Mouse (Mus musculus) yolk sac, embryonic 10.5 days (tissue): ENCODE measurements around the gene Icos.

Experiments
- DNase-seq: peaks from one replicate; pipeline ENCODE4 v3.0.0-alpha.2; 2017; ENCODE audit warnings: low spot score

Icos gene

DNA sequence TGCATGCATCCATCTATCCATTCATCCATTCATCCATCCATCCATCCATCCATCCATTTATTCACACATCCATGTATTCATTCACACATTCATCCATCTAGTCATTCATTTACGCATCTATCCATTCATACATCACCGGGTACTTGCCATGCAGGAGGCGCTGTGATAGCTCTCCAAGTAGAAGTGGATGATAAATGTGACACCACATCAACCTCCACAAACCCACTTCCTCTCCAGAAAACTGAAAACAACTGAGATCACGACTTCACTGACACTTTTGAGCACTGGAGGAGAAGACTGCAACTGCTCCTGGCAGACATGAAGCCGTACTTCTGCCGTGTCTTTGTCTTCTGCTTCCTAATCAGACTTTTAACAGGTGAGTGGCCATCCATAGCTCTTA, at the start of gene Icos:
TSS of gene Icos (plus strand) at position 287 of the 400 bp plus-strand sequence.
- no peak for DNase-seq

DNA sequence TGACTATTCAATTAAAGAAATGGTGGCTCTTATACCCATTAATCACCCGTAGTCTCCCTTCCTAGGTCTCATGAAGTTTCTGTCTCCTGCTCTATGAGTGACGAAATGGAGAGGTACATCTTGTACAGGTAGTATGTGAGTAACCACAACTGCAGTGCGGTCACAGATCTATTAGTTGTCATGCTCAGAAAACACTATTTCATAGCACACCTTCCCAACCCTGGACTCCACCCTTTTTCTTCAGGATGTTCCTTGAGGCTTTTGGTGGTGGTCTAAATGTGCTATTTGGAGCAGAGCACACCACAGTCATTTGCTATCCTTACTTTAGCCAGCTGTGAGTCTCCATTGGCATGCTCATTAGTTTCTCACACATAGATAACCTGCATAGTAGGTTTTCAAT, 48.7 kb upstream of the Icos start:
- no peak for DNase-seq

DNA sequence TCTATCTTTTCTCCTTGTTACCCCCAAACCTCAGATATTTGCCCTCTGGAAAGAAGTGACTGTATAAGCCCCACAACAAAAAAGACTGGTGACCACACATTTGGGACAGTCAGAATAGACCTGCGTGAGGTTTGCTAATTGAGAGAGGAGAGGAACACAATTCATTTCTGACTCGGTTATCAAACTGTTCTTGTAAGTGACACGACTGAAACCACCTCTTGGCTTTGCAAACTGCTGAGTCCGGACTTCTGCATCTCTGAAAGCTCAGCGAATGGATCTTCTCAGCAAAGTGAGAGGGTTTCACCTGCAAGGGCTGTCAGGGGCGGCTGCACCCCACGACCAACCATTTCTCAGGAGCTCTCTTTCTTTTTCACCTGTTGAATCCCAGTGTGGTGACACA, 47.3 kb upstream of the Icos start:
- no peak for DNase-seq

DNA sequence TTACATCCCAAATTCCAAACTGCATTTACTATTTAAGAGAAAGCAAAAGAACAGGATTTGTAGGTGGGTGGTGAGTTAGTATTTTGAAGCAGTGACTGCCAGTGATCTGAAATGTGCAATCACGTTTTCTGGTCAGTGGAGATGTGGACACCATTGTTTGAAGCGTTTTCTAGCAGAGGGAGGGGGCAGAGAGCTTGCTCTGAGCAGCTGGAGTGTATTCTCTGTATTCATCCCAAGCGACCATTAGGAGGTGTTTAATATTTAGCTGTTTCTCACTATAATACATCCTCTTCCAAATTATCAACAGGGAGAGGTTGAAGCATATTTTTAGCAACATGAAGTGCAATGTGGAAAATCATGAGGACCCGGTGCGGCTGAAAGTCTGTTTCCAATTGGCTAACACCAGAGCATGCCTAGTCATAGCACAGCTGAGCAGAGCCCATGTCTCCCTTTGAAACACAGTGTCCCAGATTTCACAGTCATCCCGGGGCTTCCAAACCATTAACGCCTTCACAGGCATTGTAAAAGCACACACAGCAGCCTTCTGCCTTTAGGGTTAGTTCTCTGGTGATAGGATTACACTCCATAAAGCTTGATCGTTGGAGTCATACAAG, 41.7 kb upstream of the Icos start:
- no peak for DNase-seq

DNA sequence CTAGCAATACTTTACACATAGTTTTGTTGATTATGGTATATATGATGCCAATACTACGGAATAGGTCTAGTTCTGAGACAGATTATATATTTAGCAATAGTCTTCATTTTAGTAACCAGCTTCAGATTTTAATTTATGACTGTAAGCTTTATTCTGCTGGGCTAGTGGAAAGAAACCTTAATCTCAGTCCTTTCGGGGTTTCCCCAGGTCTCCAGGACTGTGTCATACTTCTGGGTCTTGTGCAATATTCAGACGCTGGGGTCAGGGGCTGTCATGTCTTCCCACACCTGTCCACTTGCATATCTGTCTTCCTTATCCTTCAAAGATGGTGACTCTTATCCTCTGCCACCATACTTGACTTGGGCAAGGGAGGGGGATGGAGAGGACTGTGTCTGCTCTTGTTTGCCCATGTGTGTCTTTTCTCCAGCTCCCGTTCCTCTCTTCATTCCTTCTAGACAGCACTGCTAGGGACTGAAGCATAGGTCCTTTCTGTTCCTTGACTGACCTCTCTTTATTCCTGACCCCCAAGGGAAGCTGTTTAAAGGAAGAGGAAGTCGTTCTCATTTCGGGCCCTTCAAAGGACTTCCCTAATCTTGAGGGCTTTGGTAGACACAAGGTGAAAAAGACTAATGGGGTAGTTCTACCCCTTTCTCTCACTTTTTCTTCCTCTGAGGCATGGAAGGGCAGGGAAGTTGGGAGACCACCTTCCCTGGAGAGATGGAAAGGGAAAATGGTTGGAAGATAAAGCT, 40.6 kb upstream of the Icos start:
- DNase-seq: no peak

DNA sequence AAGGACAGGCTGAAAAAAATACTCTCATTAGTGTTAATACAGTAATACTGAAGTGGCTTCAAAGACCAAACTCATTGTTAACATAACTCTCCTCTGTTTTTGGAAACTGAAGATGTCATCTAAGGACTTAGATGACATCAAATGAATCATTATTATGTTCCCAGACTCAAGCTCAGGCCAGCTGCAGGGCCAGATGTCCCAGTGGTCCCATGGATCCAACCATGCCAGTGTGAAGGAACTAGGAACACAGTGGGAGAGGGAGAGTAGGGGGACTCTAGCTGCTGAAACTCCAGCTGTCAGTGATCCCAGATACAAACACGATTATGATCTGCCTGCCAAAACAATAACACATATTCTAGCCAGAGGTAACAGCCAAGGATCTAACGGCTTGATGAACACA, 39.5 kb upstream of the Icos start:
- no peak for DNase-seq

DNA sequence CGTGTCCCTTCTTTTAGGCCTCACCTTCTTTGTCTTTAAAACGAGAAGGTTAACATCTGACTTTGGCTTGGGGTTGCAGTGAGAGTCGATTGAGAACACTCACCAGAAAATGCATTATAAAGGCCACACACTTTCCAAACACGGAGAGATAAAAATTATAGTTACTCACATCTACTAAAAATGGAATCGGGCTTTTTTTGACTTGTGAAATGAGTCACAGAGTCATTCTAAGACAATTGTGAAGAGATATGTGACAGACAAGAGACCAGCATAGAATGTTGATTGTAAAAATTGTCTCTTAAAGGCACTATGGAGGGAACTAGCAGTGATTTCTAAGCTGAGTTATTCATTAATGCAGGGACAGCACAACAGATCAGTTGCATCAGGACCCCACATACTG, 38.8 kb upstream of the Icos start:
- no peak for DNase-seq

DNA sequence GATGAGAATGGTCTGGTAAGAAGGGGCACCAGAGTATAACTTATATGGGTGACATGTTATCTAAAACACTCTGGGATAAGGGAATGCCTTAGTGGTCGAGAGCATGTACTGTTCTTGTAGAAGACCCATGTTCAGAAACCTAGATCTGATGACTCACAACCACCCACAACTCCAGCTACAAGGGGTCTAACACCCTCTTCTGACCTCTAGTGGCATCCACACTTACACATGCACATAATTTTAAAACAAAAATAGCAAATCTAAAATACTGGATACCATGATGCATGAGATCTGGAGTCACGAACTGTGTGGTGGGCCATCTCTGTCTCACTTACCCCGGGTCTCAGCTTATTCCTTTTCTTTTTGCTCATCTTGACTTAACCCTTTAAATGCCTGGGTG, 37.7 kb upstream of the Icos start:
- no peak for DNase-seq

DNA sequence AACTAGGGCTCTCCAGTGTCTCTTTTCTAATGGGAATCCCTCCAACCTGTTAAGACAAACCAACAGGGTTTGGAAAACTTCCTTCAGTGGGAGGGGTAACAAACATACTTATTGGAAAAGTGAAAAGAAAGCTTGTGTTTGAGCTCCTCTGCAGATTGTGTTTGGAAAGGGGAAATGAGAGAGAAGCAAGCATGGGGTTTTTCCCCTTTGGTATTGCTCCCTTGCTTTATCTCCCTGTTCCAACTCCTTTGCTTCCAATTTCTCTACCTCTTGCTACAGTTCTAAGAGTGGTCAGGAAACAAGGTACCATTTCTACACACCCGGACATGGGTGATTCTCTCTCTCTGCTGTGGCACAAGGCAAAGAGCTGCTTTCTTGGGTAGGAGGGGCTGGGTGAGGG, 37.1 kb upstream of the Icos start:
- DNase-seq: no peak

DNA sequence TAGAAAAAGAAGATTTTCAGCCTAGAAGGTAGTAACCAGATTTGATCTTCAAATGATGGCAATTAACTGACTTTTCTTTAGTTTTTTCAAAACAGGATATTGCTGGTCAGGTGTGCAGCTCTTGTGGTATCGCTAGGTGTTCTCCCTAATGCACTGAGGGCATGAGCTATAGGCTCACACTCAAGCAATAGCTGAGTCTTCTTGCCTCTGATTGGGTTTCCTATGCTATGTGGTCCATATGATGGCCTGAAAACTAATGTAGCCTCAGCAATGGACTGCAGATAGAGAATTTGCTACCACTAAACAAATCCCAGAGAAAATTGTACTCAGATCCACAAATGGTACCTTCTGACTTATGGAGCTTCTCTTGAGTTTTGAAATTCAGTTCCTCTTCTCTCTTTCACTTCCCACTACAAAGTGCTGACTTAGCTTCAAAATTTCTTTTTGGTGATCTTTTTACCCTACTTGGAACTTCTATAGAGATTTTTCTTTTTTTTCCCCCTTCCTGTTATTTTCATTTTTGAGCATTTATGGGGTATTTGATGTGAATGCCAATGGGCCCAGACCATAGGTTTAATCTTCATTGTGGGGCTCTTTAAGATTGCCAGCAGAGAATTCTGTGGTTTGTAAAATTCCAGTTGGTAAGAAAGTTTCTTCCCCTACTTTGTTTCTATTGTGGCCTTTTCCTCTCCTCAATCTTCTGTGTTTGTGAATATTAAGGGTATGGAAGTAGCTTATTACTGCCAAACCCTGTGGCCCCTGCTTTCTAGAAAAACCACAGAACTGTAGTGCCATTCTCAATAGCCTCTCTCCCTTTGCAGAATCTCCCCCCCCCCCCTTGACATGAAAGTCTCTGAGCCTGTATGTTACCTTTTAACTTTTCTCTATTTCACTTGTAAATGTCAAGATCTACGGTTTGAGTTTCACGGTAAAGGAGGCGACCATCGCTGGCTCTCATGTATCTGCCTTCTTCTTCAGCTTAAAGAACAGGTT, 36.4 kb upstream of the Icos start:
- DNase-seq: no peak

DNA sequence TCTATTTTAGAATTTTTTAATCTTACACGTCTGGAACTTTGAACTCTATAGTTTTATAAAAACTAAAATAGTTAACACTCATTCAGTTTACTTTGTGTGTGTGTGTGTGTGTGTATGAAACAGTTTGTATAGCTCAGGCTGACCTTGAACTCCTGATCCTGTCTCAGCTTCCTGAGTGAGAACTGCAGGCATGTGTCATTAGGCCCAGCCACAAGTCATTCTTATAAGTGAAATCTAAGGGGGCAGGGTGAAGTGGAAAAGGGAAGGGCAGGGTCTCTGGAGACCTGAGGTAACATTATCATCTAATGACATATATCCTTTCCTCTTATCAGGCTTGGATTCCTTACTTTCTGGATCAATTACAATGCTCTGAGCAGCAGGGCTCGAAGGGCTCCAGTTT, 34.8 kb upstream of the Icos start:
- no peak for DNase-seq

DNA sequence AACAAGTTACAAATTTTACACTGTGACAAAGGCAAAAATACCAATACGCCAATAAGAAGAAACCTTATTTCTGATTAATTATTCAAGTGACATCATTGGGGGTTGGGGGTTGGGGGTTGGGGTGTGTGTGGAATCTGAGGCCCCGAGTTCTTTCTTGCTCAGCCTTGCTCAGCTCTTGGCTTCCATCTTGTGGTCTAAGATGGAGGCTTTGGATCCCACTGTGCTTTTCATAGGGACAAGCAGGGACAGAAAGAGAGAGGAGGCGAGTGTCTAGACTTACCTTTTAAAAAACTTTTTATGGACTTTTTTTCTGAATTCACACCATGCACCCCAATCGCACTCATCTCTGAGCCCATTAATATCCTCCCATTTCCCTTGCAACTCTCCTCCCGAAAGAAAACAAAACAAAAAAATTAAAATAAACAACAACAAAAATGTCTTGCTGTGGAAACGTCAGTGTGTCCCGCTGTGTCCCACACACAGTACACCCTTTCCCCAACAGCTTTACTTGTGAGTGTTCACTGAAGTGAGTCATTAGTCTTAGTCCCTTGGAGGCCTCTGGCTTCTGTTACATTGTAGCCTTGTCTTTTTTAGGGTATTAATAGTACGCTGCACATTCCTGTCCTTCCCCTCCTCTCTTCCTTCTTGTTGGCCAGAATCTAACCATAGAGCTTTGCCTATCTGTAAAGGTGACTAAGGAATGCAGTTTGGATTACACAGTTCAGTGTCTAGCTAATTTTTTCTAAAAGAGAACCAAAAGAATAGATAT, 31.9 kb upstream of the Icos start:
- no peak for DNase-seq

DNA sequence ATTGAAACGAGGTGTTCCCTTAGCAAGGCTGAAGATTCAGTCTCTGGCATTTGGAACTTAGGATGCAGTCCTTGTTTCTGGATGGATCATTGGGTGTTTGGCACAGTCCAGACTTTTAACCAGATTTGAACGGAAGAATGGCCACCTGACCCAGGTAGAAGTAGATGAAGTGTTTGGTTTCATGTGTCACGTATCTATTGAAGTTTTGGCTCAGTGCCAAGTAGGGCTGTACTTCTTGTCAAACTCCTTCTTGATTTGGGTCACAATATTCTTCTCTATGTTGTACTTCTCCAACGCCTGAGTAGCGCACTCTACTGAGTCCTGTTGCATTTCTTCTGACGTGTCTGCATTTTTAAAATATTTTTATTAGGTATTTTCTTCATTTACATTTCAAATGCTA, 29.6 kb upstream of the Icos start:
- no peak for DNase-seq

DNA sequence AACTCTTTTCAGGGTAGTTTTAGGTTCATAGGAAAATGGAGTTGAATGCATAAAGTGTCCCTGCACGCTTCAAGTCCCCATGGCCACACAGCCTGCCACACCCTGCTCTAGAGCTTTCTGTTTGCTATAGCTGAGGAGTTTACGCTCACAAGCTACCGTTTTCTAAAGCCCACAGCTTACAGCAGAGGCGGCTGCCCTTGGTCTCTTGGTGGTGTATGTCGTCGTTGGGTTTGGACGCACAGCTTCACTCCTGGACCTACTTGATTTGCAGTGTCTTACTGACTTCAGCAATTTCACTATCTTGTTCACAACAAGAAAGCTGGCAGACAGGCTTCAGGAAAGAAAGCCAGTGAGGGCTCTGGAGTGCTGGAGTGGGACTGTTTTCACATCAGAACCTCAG, 24.8 kb upstream of the Icos start:
- no peak for DNase-seq

DNA sequence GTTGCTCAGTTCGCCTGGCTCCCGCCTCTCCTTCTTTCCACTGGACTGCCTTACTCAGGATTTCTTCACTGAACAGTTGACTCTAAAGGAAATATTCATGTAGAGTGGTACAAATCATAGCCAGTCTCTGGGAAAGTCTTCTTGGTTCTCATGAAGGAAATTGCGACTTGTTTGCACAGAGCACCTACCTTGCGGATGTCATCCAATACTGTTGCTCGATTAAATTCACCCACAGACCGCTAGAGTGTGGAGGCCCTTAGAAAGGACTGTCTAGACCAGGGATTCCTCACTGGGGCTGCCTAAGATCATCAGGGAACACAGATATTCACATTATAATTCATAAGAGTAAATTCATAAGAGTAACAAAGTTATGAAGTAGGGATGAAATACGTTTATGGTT, 24.0 kb upstream of the Icos start:
- no peak for DNase-seq

DNA sequence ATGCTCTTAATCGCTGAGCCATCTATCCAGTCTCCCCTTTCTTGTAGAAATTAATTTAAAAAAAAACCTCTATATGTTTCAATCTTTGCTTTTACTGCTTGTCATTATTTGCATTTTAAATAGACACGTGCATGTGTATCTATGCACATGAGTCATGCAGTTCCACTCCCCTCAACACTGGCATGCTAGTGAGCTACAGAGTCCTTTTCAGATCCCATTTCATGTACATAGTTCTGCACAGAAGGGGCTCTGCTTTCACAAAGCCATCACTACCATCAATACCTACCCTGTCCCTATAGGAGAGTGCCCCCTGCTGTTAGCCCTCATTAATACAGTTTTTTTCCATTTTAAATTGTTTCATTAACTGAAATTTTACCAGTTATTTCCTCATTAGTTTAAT, 23.0 kb upstream of the Icos start:
- no peak for DNase-seq

DNA sequence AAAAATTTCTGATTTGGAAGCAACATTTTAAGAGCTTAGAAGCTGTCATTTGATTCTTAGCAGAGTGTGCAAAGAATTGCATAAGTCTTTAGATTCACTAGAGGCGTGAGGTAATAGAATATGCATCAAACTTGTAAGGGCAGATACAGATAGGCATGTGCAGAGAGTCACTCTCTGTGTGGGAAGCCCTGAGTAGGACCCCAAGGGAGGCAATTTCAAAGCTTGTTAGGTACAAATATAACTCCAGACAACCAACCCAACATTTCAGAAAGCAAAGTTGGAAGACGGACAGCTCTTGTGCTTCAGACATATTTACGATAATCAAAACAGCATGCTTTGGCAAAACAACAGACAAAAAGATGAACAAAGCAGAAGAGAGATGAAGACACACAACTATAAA, 22.5 kb upstream of the Icos start:
- DNase-seq: no peak

DNA sequence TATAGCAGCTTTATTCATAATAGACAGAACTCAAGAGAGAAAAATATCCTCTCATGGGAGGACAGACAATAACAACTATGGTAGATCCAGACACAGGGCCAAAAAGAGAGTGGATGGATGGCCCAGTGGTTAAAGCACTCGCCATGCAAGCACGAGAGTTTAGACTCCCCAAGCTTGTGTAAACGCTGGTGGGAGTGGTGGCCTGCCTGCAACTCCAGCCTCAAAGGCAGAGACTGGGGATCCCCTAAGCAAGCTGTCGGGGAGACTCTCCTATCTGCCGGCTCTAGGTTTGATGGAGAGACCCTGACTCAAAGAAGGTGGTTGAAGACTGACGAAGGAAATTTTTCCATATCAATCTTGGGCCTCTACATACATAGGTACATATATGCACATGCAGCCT, 21.5 kb upstream of the Icos start:
- DNase-seq: no peak

DNA sequence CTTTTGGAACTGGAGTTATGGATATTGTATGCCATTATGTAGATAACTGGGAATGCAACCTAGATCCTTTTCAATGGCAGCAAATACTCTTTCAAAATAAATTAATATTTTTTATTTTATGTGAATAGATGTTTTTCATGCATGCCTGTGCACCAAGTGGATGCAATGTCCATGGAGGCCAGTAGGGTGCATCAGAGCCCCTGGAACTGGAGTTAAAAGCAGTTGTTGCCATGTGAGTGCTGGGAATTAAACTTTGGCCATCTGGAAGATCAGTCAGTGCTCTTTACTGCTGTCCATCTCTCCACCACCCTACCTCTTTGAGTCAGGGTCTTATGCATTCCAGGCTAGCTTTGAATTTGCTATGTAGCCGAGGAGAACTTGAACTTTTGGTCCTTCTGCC, 19.4 kb upstream of the Icos start:
- DNase-seq: no peak

DNA sequence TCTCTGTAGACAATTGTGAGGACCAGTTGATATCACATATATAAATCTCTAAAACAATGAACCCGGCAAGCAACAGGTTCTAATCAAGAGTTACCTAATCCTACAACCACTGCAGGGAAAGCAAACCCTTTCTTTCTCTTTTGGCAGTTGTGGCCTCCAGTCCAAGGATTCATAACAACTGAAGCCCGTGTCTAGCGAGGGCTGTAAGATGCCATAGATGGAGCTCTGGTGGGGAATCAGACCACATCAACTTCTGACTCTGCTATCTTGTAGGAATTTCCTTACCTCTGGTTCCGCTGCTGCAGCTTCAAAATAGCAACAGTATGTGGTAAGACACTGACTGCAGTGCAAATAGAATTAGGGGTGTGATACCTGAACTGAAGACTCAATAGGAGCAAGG, 18.5 kb upstream of the Icos start:
- no peak for DNase-seq

DNA sequence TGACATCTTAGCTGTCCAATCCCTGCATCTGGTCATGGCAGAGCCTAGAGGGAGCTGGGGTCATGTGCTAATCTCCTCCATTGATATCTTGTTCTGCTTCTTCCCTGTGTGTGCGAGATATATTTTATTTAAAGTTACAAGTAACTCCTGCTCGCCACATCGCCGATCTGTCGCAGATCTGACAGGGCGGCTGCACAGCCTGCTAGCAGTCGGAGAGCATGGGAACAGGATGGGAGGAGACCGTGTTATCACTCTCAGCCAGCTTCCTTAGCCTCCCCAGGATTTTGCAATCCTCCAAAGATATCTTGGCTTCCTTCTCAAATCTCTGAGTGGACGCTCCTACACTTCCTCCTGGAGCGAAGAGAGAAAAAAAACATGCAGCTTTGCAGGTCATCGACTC, 17.3 kb upstream of the Icos start:
- no peak for DNase-seq

DNA sequence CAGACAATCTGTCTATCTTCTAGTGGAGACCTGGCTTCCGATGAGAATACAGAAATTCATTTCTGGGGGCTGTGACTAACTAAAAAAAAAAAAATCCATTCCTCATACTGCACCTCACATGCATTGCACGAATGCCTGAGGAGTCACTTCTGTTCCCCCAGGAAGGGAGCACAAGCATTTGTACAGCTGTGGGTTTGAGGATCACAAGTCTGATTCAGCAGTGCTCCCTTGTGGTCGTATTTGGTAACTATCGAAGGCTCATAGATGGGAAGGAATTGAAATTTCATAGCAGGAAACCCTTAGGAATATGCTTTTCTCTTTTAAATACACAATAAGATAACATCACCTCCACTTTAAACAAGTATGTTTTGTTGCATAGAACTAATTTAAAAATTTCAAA, 16.6 kb upstream of the Icos start:
- DNase-seq: peak; percentile 7
